Mouse (Mus musculus): ENCODE data around the gene Tmod2. TPM values are rescaled to one million over a fixed set of nuclear protein-coding genes. Genes with fewer than 3 reads are reported as not detected.
A peak's percentile ranks its signal among the peaks of the same experiment; 100 is the strongest.
"Not testable (repeated sequence)": the region's sequence is repeated elsewhere in the genome, so short reads cannot be mapped to it uniquely, and the experiment has no call there.

The Tmod2 gene
- 36.0 and 40.1 TPM in 2 replicates for polyA plus RNA-seq (2016; fragmentation: Nextera tagmentation; extraction: Ambion mirVana)

- H3K9ac ChIP-seq: peak within 1 kb of the TSS; percentile 66
- peak within 1 kb of the TSS; percentile 84 for H3K4me2 ChIP-seq (replicated peaks)
- H3K4me1 ChIP-seq: 0 out of 2 replicates have a peak, but pooled peaks cover 3% of the 10 kb centered on the region
- WGBS: under 1% methylated on average over 74 of the region's 74 CpGs
- H3K27me3 ChIP-seq: no peaks in the 10 kb centered on the region
- no peaks in the 10 kb centered on the region for H3K9me3 ChIP-seq
- ATAC-seq (ENCODE audit: insufficient number of reproducible peaks, insufficient read depth, low FRiP score, low TSS enrichment): peak; percentile 88
- H3K4me3 ChIP-seq: peak within 1 kb of the TSS; percentile 81
- H3K27ac ChIP-seq: peak within 1 kb of the TSS; percentile 50; the same call in 1 of the 2 replicates
- no peaks in the 10 kb centered on the region for H3K36me3 ChIP-seq
These were observed at the start of gene Tmod2 for GRCm38 (mm10) chr9:75610571-75611493. TSS of gene Tmod2 (minus strand) at chr9:75611325.

DNA sequence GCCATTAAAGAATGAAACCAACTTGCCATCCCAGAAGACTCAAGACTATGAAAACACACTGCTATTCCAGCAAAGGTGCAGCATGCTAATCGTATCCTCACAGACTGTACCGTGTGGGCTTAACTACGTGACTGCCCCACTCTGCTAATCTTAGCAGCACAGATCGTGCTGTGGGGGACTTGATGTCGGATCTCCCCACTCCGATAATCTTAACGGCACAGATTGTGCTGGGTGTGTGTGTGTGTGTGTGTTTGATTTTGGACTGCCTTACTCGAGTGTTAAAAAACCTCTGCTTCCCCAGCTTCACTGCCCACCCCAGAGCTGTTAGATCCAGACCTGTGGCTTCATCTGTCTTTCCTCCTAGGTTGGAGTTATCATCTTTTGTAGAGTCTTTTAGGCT is 49.8 kb upstream of the Tmod2 start:
- Histone ChIP-seq H3K4me2 (replicated peaks) (no peak overlapping the region), H3K9ac (no peak overlapping the region), H3K27ac (no peak overlapping the region), H3K36me3 (no peaks in the 10 kb centered on the region), H3K27me3 (no peaks in the 10 kb centered on the region), H3K4me1 (no peaks in the 10 kb centered on the region), H3K9me3 (no peaks in the 10 kb centered on the region), H3K4me3 (no peak overlapping the region)
- no peak for ATAC-seq (ENCODE audit: insufficient number of reproducible peaks, insufficient read depth, low FRiP score, low TSS enrichment)
- WGBS: 85% methylated on average over 8 of the region's 8 CpGs

DNA sequence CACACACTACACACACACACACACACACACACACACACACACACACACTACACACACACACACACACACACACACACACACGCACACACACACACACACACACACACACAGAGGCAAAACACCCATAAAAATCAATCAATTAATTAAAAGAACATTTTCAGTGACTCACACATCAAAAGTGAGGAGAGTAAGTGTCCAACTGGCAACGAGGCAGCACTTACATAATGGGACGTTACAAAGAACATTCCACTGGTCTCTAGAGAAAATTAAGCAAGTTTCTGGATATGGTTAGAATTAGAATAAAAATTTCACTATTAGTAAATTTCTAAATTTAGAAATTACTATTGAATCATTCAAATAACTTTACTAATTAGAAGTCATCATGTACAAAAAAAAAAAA is 45.3 kb upstream of the Tmod2 start:
- WGBS: 62% methylated on average over 3 of the region's 3 CpGs
- not testable (repeated sequence) for ATAC-seq (ENCODE audit: insufficient number of reproducible peaks, insufficient read depth, low FRiP score, low TSS enrichment); H3K9ac ChIP-seq; H3K4me3 ChIP-seq; H3K27ac ChIP-seq; H3K9me3 ChIP-seq; H3K36me3 ChIP-seq; H3K4me1 ChIP-seq; H3K27me3 ChIP-seq; H3K4me2 ChIP-seq (replicated peaks)

DNA sequence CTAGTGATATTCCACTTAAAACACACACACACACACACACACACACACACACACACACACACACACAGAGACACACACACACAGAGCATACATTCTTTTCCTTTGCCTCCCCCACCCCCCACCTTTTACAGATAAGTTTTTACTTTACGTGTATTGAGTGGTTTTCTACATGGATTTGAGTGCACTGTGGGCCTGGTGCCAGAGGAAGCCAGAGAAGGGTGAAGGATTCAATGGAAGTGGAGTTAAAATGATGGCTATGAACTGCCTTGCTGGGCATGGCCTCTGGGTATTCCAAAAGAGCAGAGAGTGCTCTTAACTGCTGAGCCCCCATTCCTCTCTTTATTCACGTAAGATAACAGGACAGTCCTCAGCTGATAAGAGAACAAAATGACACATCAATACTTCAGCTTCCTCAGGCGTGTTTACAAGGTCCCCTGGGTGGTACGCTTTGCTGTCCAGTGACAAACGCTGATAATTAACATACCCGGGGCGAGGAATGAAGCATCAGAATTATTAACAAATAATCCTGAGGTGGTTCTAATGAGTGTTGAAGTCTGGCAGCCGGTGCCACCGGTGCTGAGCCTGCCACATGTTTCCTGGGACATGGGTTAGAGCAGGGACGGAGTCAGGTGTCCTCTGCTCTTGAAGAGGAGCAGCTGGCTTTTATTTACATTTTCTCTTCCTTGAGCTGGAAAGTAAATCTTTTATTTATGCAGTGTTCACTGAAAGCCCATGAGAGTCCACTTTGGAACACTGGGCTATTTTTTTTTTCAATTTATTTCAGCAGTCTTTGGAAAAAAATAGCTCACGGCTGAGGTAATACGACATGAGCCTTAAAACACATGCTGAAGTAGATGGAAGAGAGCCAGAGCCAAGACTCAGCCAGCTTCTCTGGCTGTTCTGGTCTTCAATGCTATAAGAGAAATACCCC is 43.1 kb upstream of the Tmod2 start:
- peak; percentile 35; the same call in 1 of the 2 replicates for ATAC-seq (ENCODE audit: insufficient number of reproducible peaks, insufficient read depth, low FRiP score, low TSS enrichment)
- Histone ChIP-seq H3K27ac (peak overlapping the region; percentile 46; the same call in 1 of the 2 replicates), H3K4me2 (replicated peaks) (no peak overlapping the region), H3K9me3 (no peaks in the 10 kb centered on the region), H3K4me3 (no peak overlapping the region), H3K27me3 (no peaks in the 10 kb centered on the region), H3K9ac (no peak overlapping the region), H3K4me1 (peaks cover 7% of the 10 kb centered on the region; the same call in 1 of the 2 replicates), H3K36me3 (no peaks in the 10 kb centered on the region)
- WGBS: 45% methylated on average over 12 of the region's 12 CpGs

GRCm38 (mm10) chr9:75645405-75645804 is 34.3 kb upstream of the Tmod2 start:
- no peak for ATAC-seq (ENCODE audit: insufficient number of reproducible peaks, insufficient read depth, low FRiP score, low TSS enrichment)
- Histone ChIP-seq H3K4me2 (replicated peaks) (no peak overlapping the region), H3K4me3 (no peak overlapping the region), H3K4me1 (peaks cover 4% of the 10 kb centered on the region; the same call in 1 of the 2 replicates), H3K27me3 (no peaks in the 10 kb centered on the region), H3K9ac (no peak overlapping the region), H3K27ac (no peak overlapping the region), H3K9me3 (no peaks in the 10 kb centered on the region), H3K36me3 (0 out of 2 replicates have a peak, but pooled peaks cover 4% of the 10 kb centered on the region)
- WGBS: 16% methylated on average over 3 of the region's 3 CpGs

GRCm38 (mm10) chr9:75634226-75634625 is 23.1 kb upstream of the Tmod2 start:
- WGBS: 85% methylated on average over 4 of the region's 4 CpGs
- H3K27me3 ChIP-seq: no peaks in the 10 kb centered on the region
- H3K36me3 ChIP-seq: no peaks in the 10 kb centered on the region
- no peak overlapping the region for H3K27ac ChIP-seq
- no peak overlapping the region for H3K9ac ChIP-seq
- no peak overlapping the region for H3K4me2 ChIP-seq (replicated peaks)
- H3K4me1 ChIP-seq: peaks cover 6% of the 10 kb centered on the region; the same call in 1 of the 2 replicates
- H3K4me3 ChIP-seq: no peak overlapping the region
- H3K9me3 ChIP-seq: no peaks in the 10 kb centered on the region
- no peak for ATAC-seq (ENCODE audit: insufficient number of reproducible peaks, insufficient read depth, low FRiP score, low TSS enrichment)

- Histone ChIP-seq H3K36me3 (no peaks in the 10 kb centered on the region), H3K27me3 (no peaks in the 10 kb centered on the region), H3K4me3 (no peak overlapping the region), H3K9me3 (no peaks in the 10 kb centered on the region), H3K4me2 (replicated peaks) (no peak overlapping the region), H3K4me1 (peaks cover 6% of the 10 kb centered on the region; the same call in 1 of the 2 replicates), H3K9ac (no peak overlapping the region), H3K27ac (no peak overlapping the region)
- WGBS: 93% methylated on average over 8 of the region's 8 CpGs
- ATAC-seq (ENCODE audit: insufficient number of reproducible peaks, insufficient read depth, low FRiP score, low TSS enrichment): no peak
These were observed 22.5 kb upstream of the Tmod2 start for GRCm38 (mm10) chr9:75633603-75634002.

DNA sequence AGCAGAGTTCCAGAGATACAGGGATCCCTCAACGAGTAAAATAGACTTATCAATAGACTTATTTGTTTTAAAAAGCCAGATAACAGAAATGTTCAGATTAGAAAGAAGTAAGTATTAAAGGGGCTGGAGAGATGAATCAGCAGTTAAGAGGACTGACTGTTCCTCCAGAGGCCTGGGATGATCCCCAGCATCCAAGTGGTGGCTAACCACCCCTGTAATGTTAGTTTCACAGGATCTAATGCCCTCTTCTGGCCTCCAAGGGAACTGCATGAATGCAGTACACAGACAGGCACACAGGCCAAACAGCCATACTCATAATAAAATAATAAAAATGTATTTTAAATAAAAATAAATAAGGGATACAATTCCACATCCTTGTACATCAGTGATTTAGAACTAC is 21.8 kb upstream of the Tmod2 start:
- no peak for ATAC-seq (ENCODE audit: insufficient number of reproducible peaks, insufficient read depth, low FRiP score, low TSS enrichment)
- 40% methylated on average over 1 of the region's 1 CpGs for WGBS

DNA sequence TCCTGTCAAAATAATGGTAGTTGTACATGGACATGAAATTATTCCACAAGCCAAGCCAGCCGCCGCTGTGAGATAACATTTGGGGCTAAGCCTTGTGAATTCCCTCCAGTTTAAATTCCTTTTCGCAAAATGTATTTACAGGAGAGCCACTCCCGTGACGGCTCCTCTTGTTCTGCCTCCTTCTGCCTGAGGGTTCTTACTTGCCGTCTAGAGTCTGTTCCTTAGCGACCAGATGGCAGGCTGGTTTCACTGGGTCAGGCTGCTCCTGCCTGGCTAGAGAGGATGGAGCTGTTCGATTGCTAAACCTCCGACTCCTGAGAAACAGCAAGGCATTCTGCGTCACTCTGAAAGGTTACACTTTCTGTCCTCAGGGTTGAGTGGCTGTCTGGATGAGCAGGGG is 21.0 kb upstream of the Tmod2 start:
- Histone ChIP-seq H3K27me3 (no peaks in the 10 kb centered on the region), H3K9ac (no peak overlapping the region), H3K36me3 (no peaks in the 10 kb centered on the region), H3K4me3 (no peak overlapping the region), H3K27ac (peak overlapping the region; percentile 41; the same call in 1 of the 2 replicates), H3K4me2 (replicated peaks) (no peak overlapping the region), H3K9me3 (no peaks in the 10 kb centered on the region), H3K4me1 (peaks cover 6% of the 10 kb centered on the region; the same call in 1 of the 2 replicates)
- 25% methylated on average over 10 of the region's 10 CpGs for WGBS
- peak; percentile 57; the same call in 1 of the 2 replicates for ATAC-seq (ENCODE audit: insufficient number of reproducible peaks, insufficient read depth, low FRiP score, low TSS enrichment)

More for the DNA sequence above, 21.8 kb upstream of the Tmod2 start:
- H3K27ac ChIP-seq: 0 out of 2 replicates have a peak overlapping the region, but pooled peaks have one; percentile 41
- H3K36me3 ChIP-seq: no peaks in the 10 kb centered on the region
- H3K9me3 ChIP-seq: no peaks in the 10 kb centered on the region
- peaks cover 6% of the 10 kb centered on the region; the same call in 1 of the 2 replicates for H3K4me1 ChIP-seq
- no peaks in the 10 kb centered on the region for H3K27me3 ChIP-seq
- no peak overlapping the region for H3K9ac ChIP-seq
- no peak overlapping the region for H3K4me2 ChIP-seq (replicated peaks)
- no peak overlapping the region for H3K4me3 ChIP-seq

- Histone ChIP-seq H3K4me1 (peaks cover 6% of the 10 kb centered on the region; the same call in 1 of the 2 replicates), H3K27me3 (no peaks in the 10 kb centered on the region), H3K4me2 (replicated peaks) (no peak overlapping the region), H3K9me3 (no peaks in the 10 kb centered on the region), H3K36me3 (no peaks in the 10 kb centered on the region), H3K9ac (no peak overlapping the region), H3K27ac (no peak overlapping the region), H3K4me3 (no peak overlapping the region)
- WGBS: 81% methylated on average over 8 of the region's 8 CpGs
- ATAC-seq (ENCODE audit: insufficient number of reproducible peaks, insufficient read depth, low FRiP score, low TSS enrichment): no peak
These were observed 19.8 kb upstream of the Tmod2 start for GRCm38 (mm10) chr9:75630823-75631454.

GRCm38 (mm10) chr9:75626308-75626604 is 15.1 kb upstream of the Tmod2 start:
- H3K9me3 ChIP-seq: no peaks in the 10 kb centered on the region
- H3K4me1 ChIP-seq: peaks cover 4% of the 10 kb centered on the region; the same call in 1 of the 2 replicates
- WGBS: under 1% methylated on average over 14 of the region's 14 CpGs
- H3K9ac ChIP-seq: peak overlapping the region; percentile 92
- H3K36me3 ChIP-seq: no peaks in the 10 kb centered on the region
- H3K4me2 ChIP-seq (replicated peaks): peak overlapping the region; percentile 83
- peak overlapping the region; percentile 80 for H3K4me3 ChIP-seq
- peak overlapping the region; percentile 87 for H3K27ac ChIP-seq
- H3K27me3 ChIP-seq: no peaks in the 10 kb centered on the region
- ATAC-seq (ENCODE audit: insufficient number of reproducible peaks, insufficient read depth, low FRiP score, low TSS enrichment): 0 out of 2 replicates have a peak, but pooled peaks have one; percentile 1

All from embryonic facial prominence, embryonic 12.5 days (tissue).